Mouse (Mus musculus): ENCODE results near the gene Creld2. TPM values are rescaled to one million over a fixed set of nuclear protein-coding genes. Genes with fewer than 3 reads are reported as not detected.

The Creld2 gene
- total RNA-seq, 2 experiments from 2014 or later: 29.3 to 41.6 TPM

GRCm38 (mm10) chr15:88854119-88854968 lies 34.9 kb downstream of the Creld2 start:
- no peak for DNase-seq

GRCm38 (mm10) chr15:88854969-88855830 lies 35.8 kb downstream of the Creld2 start:
- DNase-seq: no peak

- DNase-seq: no peak
Observed at GRCm38 (mm10) chr15:88855896-88856417, 36.5 kb downstream of the Creld2 start.

GRCm38 (mm10) chr15:88856613-88857012 lies 37.2 kb downstream of the Creld2 start:
- DNase-seq: no peak

- no peak for DNase-seq
Observed at GRCm38 (mm10) chr15:88857361-88857760, 37.9 kb downstream of the Creld2 start.

- no peak for DNase-seq
Observed at GRCm38 (mm10) chr15:88858141-88858541, 38.7 kb downstream of the Creld2 start.

GRCm38 (mm10) chr15:88858707-88859106 lies 39.3 kb downstream of the Creld2 start:
- no peak for DNase-seq

- DNase-seq: no peak
Observed at GRCm38 (mm10) chr15:88859206-88859970, 39.9 kb downstream of the Creld2 start.

- no peak for DNase-seq
Observed at GRCm38 (mm10) chr15:88860781-88861180, 41.3 kb downstream of the Creld2 start.

GRCm38 (mm10) chr15:88861772-88862622 lies 42.6 kb downstream of the Creld2 start, which contains the start of gene Pim3:
Gene Pim3, plus strand, starts transcription at chr15:88862186.
- DNase-seq: peak; percentile 96 to 97

GRCm38 (mm10) chr15:88862881-88863694 lies 43.6 kb downstream of the Creld2 start:
- DNase-seq: peak; percentile 66

GRCm38 (mm10) chr15:88863695-88864231 lies 44.3 kb downstream of the Creld2 start:
- DNase-seq: peak; percentile 86 to 88

GRCm38 (mm10) chr15:88864270-88865030 lies 45.0 kb downstream of the Creld2 start:
- no peak for DNase-seq

GRCm38 (mm10) chr15:88865061-88865460 lies 45.6 kb downstream of the Creld2 start:
- no peak for DNase-seq

GRCm38 (mm10) chr15:88865888-88866695 lies 46.6 kb downstream of the Creld2 start:
- DNase-seq: no peak

- no peak for DNase-seq
Observed at GRCm38 (mm10) chr15:88866934-88867356, 47.5 kb downstream of the Creld2 start.

GRCm38 (mm10) chr15:88867368-88868023 lies 48.0 kb downstream of the Creld2 start:
- no peak for DNase-seq
